Mouse (Mus musculus) neural tube, embryonic 13.5 days (tissue): ENCODE results near the gene Ank3. TPM values are rescaled to one million over a fixed set of nuclear protein-coding genes. Genes with fewer than 3 reads are reported as not detected.
A peak's percentile ranks its signal among the peaks of the same experiment; 100 is the strongest.

ENCODE experiments used
- ATAC-seq: fragments of 200-750 bp; cut with Nextera tagmentation; 2 replicates; pipeline ENCODE4 v1.8.0; 2017; ENCODE audit warnings: low read depth, mild to moderate bottlenecking, moderate TSS enrichment, moderate library complexity
- H3K27ac ChIP-seq: fragments of 300-500 bp; sonication (generic); replicated peaks from 2 replicates; pipeline ENCODE4 v1.5.1; 2015; ENCODE audit warnings: moderate library complexity, mild to moderate bottlenecking, inconsistent platforms
- H3K27me3 ChIP-seq: fragments of 300-500 bp; sonication (generic); 2 replicates; pipeline ENCODE4 v1.6.1; 2015; ENCODE audit warnings: mild to moderate bottlenecking, inconsistent platforms
- H3K36me3 ChIP-seq: fragments of 300-500 bp; sonication (generic); 2 replicates; pipeline ENCODE4 v1.6.1; 2015; ENCODE audit warnings: mild to moderate bottlenecking, inconsistent platforms
- H3K4me1 ChIP-seq: fragments of 300-500 bp; sonication (generic); replicated peaks from 2 replicates; pipeline ENCODE4 v1.6.1; 2015; ENCODE audit warnings: inconsistent platforms
- H3K4me2 ChIP-seq: fragments of 300-500 bp; sonication (generic); 2 replicates; pipeline ENCODE4 v1.6.1; 2015; ENCODE audit warnings: inconsistent platforms, mild to moderate bottlenecking, moderate library complexity
- H3K4me3 ChIP-seq: fragments of 300-500 bp; sonication (generic); 2 replicates; pipeline ENCODE4 v1.5.1; 2015; ENCODE audit warnings: mild to moderate bottlenecking, inconsistent platforms
- H3K9ac ChIP-seq: fragments of 300-500 bp; sonication (generic); 2 replicates; pipeline ENCODE4 v1.6.1; 2015; ENCODE audit warnings: moderate library complexity, mild to moderate bottlenecking, inconsistent platforms
- H3K9me3 ChIP-seq: fragments of 300-500 bp; sonication (generic); 2 replicates; pipeline ENCODE4 v1.6.1; 2016; ENCODE audit warnings: inconsistent platforms
- WGBS: fragments of 180-500 bp; shearing (Covaris S2); methylation state at CpG from one replicate; pipeline ENCODE4 v1.1.7; 2015; 5-methylcytosine and 5-hydroxymethylcytosine counted together
- polyA plus RNA-seq: library from polyadenylated mRNA; unstranded; fragments of >200 nt; fragmentation: Nextera tagmentation; extraction: Ambion mirVana; gene quantifications from 2 replicates; pipeline ENCODE4 v1.2.1, GENCODE M21; 2015

Ank3 gene
- polyA plus RNA-seq, 1 experiment from 2014 or later, result 104 TPM

DNA sequence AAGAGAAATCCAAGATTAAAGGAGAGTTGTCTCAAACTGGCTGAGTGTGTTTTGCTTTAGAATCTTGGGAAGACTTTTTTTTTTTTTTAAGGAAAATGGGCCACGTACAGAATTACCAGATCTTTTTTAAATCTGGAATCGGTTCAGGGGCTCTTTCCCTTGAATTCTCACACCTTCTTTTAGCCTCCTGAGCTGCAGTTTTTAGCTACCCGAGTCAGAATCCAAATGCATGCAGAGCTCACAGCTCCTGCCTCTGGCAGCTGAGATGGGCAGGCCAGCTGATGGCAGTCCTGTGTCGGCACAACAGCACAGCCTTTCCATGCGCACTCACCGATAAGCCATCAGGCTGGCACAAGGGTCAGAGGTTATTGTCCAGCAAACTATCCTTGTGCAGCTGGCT is 406.0 kb downstream of the Ank3 start:
- Histone ChIP-seq H3K36me3 (peaks cover 13% of the 10 kb centered on the region), H3K27ac (no peak overlapping the region), H3K4me2 (no peak overlapping the region), H3K9ac (no peak overlapping the region), H3K4me3 (no peak overlapping the region), H3K4me1 (peaks cover 41% of the 10 kb centered on the region), H3K27me3 (no peaks in the 10 kb centered on the region), H3K9me3 (no peaks in the 10 kb centered on the region)
- WGBS, result 74% methylated on average over 6 of the region's 6 CpGs
- no peak for ATAC-seq

DNA sequence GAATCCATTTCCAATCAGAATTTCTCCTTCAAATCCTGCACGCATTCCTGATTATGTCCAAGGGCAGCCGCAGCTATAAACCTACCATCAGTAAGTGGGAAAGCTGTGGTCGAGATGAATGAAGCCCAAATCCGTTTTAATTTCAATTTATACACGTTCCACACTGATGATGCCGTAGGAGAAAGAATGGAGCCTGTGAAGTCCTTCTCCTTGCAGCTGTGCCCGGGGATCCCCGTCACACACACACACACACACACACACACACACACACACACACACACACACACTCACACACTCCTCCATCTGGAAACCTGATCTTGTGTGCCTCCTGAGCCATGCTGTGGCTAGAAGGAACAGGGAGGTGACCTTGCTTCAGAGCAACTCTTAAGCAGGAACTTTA is 412.2 kb downstream of the Ank3 start:
- ATAC-seq, result no peak
- Histone ChIP-seq H3K27ac (no peak overlapping the region), H3K4me2 (no peak overlapping the region), H3K9ac (no peak overlapping the region), H3K4me1 (peaks cover 22% of the 10 kb centered on the region), H3K4me3 (no peak overlapping the region), H3K9me3 (no peaks in the 10 kb centered on the region), H3K27me3 (no peaks in the 10 kb centered on the region), H3K36me3 (peaks cover 48% of the 10 kb centered on the region)
- 71% methylated on average over 8 of the region's 8 CpGs for WGBS

DNA sequence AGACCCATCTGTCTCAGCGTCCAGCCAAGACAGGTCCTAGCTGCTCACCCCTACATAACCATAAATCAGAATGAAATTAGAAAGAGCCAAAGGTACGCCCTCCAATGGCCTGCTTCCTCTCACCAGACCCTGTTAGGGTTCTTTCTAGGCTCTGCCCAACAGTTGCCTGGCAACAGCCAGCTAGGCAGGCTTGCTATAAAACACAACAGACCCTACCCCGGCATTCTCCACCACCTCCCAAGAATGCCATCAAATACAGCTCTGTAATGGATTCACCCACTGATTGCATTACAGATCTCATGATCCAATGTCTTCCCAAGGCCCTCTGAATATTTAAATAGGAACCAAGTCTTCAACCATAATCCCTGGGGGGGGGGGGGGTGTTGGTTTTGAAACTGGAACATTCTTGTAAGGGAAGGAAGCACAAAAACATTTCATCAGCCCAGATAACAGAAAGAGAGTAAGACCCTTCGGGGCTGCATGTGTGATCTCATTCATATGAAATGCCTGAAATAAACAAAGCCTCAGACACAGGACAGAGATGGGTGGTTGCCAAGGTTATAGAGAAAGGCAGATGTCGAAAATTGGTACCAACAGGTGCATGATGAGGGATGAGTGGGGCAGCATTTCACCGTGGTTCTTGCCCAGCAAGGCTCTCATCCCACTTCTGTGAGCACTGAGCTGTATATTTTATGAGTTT is 415.4 kb downstream of the Ank3 start:
- Histone ChIP-seq H3K9me3 (no peaks in the 10 kb centered on the region), H3K9ac (no peak overlapping the region), H3K36me3 (peaks cover 54% of the 10 kb centered on the region), H3K4me2 (no peak overlapping the region), H3K4me3 (no peak overlapping the region), H3K4me1 (peaks cover 10% of the 10 kb centered on the region), H3K27me3 (no peaks in the 10 kb centered on the region), H3K27ac (peak overlapping the region; percentile 49; the same call in 1 of the 2 replicates)
- peak; percentile 65; the same call in 1 of the 2 replicates for ATAC-seq
- WGBS, result 41% methylated on average over 6 of the region's 6 CpGs

DNA sequence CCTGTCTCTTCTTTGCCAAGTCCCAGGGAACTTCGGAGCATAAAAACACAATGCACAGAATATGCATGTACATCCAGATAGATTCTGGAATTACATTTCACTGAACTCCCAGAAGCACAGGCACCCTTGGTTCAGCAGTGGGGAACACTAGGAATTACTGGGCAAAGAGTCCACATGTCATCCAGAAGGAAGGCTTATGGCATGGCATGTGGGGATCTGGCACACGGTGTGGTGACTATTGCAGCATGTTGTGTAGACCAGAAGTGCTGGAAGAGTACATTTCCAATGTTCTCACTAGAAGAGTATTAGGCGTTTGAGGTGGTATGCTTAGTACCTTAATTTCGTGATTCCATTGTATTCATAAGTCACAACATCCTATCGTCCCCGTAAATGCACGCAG is 422.7 kb downstream of the Ank3 start:
- H3K9ac ChIP-seq, result no peak overlapping the region
- WGBS, result 92% methylated on average over 7 of the region's 7 CpGs
- H3K4me2 ChIP-seq, result no peak overlapping the region
- no peaks in the 10 kb centered on the region for H3K27me3 ChIP-seq
- no peak for ATAC-seq
- no peaks in the 10 kb centered on the region for H3K9me3 ChIP-seq
- peaks cover 60% of the 10 kb centered on the region for H3K36me3 ChIP-seq
- H3K4me1 ChIP-seq, result peaks cover 4% of the 10 kb centered on the region; the same call in 1 of the 2 replicates
- no peak overlapping the region for H3K4me3 ChIP-seq
- no peak overlapping the region for H3K27ac ChIP-seq

DNA sequence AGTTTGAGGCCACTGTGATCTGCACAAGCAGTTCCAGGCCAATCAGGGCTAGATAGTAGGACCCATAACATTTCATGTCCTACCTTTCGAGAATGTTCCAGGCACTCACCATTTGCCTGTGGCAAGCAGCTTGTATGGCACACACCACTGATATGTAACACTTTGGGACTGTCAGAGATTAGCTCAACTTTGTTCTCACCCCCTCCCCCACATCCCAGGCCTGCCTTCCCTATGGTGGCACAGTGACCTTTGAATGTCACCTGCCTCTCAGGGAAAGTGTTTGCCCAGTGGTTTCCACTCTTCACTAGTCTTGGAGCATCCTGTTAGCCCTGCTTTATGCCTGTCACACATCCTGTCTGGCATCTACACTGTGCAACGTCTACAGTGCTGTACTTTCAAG is 430.2 kb downstream of the Ank3 start:
- Histone ChIP-seq H3K4me2 (no peak overlapping the region), H3K27ac (no peak overlapping the region), H3K9ac (no peak overlapping the region), H3K4me1 (peaks cover 16% of the 10 kb centered on the region; the same call in 1 of the 2 replicates), H3K4me3 (no peak overlapping the region), H3K27me3 (no peaks in the 10 kb centered on the region), H3K9me3 (no peaks in the 10 kb centered on the region), H3K36me3 (peaks cover 39% of the 10 kb centered on the region)
- ATAC-seq, result no peak
- WGBS, result 86% methylated on average over 2 of the region's 2 CpGs

DNA sequence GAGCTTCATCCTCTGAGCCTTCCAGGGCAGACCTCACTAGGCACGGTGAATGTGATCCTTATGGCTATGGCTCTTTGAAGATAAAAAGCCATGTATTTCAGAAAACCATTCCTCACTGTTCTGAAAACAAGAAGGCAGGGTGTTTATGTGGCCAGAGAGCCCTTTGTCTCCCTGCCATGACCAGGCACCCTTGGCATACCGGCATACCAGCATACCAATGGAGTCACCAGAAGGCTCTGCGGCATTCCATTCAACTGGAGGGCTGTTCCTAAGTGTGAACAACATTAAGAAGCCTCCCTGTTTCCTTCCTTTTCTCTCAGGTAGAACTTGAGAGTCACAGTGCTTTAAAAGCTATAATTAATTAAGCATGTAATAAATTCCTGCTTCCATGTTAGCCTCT is 430.7 kb downstream of the Ank3 start:
- Histone ChIP-seq H3K4me2 (no peak overlapping the region), H3K4me1 (peaks cover 17% of the 10 kb centered on the region; the same call in 1 of the 2 replicates), H3K9me3 (no peaks in the 10 kb centered on the region), H3K36me3 (peaks cover 40% of the 10 kb centered on the region), H3K4me3 (no peak overlapping the region), H3K27ac (no peak overlapping the region), H3K27me3 (no peaks in the 10 kb centered on the region), H3K9ac (no peak overlapping the region)
- no peak for ATAC-seq
- WGBS, result 90% methylated on average over 3 of the region's 3 CpGs

DNA sequence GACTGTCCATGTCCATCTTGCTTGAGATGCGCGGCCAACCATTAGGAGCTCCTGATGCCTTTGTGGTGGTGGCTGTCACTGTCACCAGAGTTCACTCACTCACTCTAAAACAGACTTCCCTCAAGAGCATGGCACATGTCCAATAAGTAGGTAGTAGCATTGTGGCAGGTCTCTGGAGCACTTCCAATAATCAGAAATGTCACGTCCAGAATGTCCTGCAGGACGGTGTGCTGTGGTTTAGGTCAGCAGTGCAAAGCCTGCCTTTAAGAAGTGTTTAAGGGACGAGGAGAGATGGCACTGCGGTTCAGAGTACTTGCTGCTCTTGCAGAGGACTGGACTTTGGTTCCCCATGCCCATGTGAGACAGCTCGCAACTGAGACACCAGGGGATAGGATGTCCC is 433.0 kb downstream of the Ank3 start:
- ATAC-seq, result no peak
- no peak overlapping the region for H3K4me2 ChIP-seq
- peaks cover 28% of the 10 kb centered on the region; the same call in 1 of the 2 replicates for H3K36me3 ChIP-seq
- H3K27ac ChIP-seq, result no peak overlapping the region
- peaks cover 29% of the 10 kb centered on the region; the same call in 1 of the 2 replicates for H3K4me1 ChIP-seq
- H3K9ac ChIP-seq, result no peak overlapping the region
- H3K4me3 ChIP-seq, result no peak overlapping the region
- WGBS, result 85% methylated on average over 7 of the region's 7 CpGs
- no peaks in the 10 kb centered on the region for H3K27me3 ChIP-seq
- no peaks in the 10 kb centered on the region for H3K9me3 ChIP-seq

DNA sequence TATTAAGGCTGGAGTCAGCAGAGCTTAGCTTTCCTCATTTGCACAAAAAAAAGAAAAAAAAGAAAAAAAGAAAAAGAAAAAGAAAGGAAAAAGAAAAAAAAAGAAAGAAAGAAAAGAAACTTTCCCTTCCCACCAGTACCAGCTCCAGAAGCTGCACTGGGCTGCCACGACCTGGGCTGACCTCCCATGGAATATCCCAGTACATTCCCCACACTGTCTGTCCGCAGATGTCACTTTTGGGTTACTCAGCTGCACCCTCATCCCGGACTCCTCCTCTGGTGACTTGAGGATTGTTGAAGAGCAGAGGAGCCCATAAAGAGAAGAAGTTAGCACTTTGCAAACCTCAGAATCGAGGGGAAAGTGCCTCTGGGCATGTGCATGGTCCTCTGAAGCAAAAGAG is 433.7 kb downstream of the Ank3 start:
- Histone ChIP-seq H3K4me1 (0 out of 2 replicates have a peak, but pooled peaks cover 22% of the 10 kb centered on the region), H3K27me3 (no peaks in the 10 kb centered on the region), H3K27ac (no peak overlapping the region)

DNA sequence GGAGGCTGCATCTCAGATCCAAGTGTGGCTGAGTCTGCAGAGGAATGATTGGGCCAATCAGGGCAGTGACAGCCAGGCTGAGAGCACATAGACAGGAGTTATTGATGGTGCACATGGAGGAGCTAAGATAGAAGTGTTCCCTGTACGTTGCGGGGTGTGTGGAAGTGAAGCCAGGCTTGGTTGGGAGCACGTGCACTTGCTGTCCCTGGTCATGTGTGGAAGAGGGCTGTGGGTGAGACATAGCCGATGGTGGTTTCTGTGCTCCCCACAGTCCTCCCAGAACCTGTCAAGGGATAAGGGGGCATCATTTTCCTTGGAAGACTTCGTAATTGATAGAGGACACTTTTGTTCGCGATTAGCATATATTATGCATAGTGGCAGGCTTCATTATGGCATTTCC is 434.2 kb downstream of the Ank3 start:
- Histone ChIP-seq H3K27me3 (no peaks in the 10 kb centered on the region), H3K36me3 (peaks cover 28% of the 10 kb centered on the region; the same call in 1 of the 2 replicates), H3K4me2 (no peak overlapping the region), H3K4me3 (no peak overlapping the region), H3K4me1 (0 out of 2 replicates have a peak, but pooled peaks cover 20% of the 10 kb centered on the region), H3K9ac (no peak overlapping the region), H3K9me3 (no peaks in the 10 kb centered on the region), H3K27ac (no peak overlapping the region)
- WGBS, result 79% methylated on average over 7 of the region's 7 CpGs
- no peak for ATAC-seq

More for the DNA sequence above, 433.7 kb downstream of the Ank3 start:
- Histone ChIP-seq H3K4me2 (no peak overlapping the region), H3K36me3 (peaks cover 28% of the 10 kb centered on the region; the same call in 1 of the 2 replicates), H3K9me3 (no peaks in the 10 kb centered on the region), H3K9ac (no peak overlapping the region), H3K4me3 (no peak overlapping the region)
- ATAC-seq, result no peak
- 76% methylated on average over 4 of the region's 4 CpGs for WGBS

DNA sequence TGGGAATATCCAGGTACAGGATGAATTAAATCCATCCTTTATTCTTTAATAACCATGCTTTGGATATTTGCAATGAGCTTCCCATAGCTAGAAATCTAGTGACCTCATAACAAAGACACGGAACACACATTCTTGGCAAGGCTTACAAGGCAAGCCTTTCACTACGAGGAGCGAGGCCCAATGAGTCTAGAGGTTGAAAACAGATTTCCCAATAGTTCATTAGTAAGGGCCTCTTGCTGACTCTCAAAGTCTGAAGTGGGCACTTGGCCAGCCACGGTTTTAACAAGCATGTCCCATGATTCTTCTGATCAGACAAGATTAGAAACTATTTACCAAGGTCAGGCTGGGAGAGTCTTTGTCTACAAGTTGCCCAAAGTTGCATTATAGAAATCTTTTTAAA is 436.1 kb downstream of the Ank3 start:
- no peak overlapping the region for H3K4me2 ChIP-seq
- H3K27ac ChIP-seq, result peak overlapping the region; percentile 23; the same call in 1 of the 2 replicates
- 63% methylated on average over 4 of the region's 4 CpGs for WGBS
- peaks cover 23% of the 10 kb centered on the region; the same call in 1 of the 2 replicates for H3K36me3 ChIP-seq
- no peaks in the 10 kb centered on the region for H3K9me3 ChIP-seq
- no peak for ATAC-seq
- no peaks in the 10 kb centered on the region for H3K27me3 ChIP-seq
- 0 out of 2 replicates have a peak, but pooled peaks cover 20% of the 10 kb centered on the region for H3K4me1 ChIP-seq
- no peak overlapping the region for H3K4me3 ChIP-seq
- no peak overlapping the region for H3K9ac ChIP-seq

DNA sequence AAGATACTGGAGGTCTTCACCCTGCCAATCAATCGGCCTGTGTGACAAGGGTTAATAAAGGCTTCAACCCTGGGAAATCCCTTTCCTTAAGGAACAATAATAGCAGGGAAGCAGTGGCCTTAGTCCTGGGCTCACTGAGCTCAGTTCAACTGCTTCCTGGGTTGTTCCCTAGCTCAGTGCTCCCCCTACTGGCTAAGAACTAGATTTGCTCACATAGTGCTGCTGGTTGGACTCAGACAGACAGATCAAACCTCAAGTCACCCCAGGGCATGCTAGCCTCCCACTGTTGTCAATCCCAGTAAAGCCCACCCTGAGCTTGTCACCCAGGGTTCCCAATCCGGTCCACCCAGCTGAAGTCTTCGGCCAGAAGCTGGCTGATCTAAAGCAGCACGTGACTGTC is 447.2 kb downstream of the Ank3 start:
- Histone ChIP-seq H3K27ac (peak overlapping the region; percentile 33; the same call in 1 of the 2 replicates), H3K4me3 (no peak overlapping the region), H3K4me2 (no peak overlapping the region), H3K9ac (no peak overlapping the region; the same call in 1 of the 2 replicates), H3K36me3 (peaks cover 11% of the 10 kb centered on the region; the same call in 1 of the 2 replicates), H3K9me3 (no peaks in the 10 kb centered on the region), H3K27me3 (no peaks in the 10 kb centered on the region), H3K4me1 (peaks cover 10% of the 10 kb centered on the region)
- ATAC-seq, result peak; percentile 76
- 36% methylated on average over 4 of the region's 4 CpGs for WGBS

DNA sequence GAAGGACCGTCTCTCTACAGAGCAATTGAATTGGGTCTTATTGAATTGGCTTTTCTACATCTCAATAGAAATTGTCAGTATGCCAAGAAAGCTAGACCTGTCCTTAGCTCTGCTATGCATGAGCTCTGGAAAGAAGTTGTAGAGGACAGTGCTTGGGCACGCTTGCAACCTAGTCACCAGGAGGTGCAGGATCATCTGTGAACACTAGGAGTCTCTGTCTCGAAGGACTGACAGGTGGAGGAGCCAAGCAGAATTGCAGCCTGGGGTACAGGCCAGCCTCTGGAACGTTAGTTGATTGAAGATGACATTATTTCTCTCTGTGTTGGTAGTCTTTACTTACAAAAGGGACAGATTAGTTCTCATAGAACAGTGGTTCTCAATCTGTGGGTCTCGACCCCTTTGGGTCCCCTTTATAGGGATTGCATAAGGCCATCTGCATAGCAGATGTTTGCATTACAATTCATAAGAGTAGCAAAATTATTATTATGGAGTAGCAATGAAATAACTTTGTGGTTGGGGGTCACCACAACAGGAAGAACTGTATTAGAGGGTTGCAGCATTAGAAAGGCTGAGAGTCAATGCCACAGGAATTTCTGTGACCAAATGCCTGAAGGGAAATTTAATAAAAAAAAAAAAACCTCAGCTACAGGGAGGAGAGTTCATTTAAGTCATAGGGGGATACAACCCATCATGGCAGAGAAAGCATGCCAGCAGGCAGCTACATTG is 454.0 kb downstream of the Ank3 start:
- H3K4me1 ChIP-seq, result peaks cover 8% of the 10 kb centered on the region; the same call in 1 of the 2 replicates
- WGBS, result 66% methylated on average over 5 of the region's 5 CpGs
- no peak for ATAC-seq

More for the DNA sequence above, 454.0 kb downstream of the Ank3 start:
- H3K4me2 ChIP-seq, result no peak overlapping the region
- H3K9ac ChIP-seq, result no peak overlapping the region
- no peak overlapping the region for H3K4me3 ChIP-seq
- H3K27me3 ChIP-seq, result no peaks in the 10 kb centered on the region
- H3K36me3 ChIP-seq, result peaks cover 36% of the 10 kb centered on the region
- H3K27ac ChIP-seq, result no peak overlapping the region
- no peaks in the 10 kb centered on the region for H3K9me3 ChIP-seq
